Mouse (Mus musculus): ENCODE data around the gene Kcnrg. TPM values are rescaled to one million over a fixed set of nuclear protein-coding genes. Genes with fewer than 3 reads are reported as not detected.

Gene Kcnrg
- polyA plus RNA-seq (2014; fragmentation: Illumina TruSeq; extraction: RNeasy Lipid Tissue Mini Kit (QIAGEN cat#74804); ENCODE audit: low read depth, low replicate concordance), result 0.49 TPM

GRCm38 (mm10) chr14:61607157-61607556, at the start of gene Kcnrg:
Kcnrg (plus strand) TSS chr14:61607457.

GRCm38 (mm10) chr14:61597968-61598367, 9.3 kb upstream of the Kcnrg start, which contains the start of gene Trim13:
Trim13 (plus strand) TSS chr14:61598247.

Other genes starting within 250 kb of the Kcnrg start
- 2.3 TPM for gene Ebpl, start 247.0 kb upstream of the Kcnrg start, polyA plus RNA-seq (2014; fragmentation: Illumina TruSeq; extraction: RNeasy Lipid Tissue Mini Kit (QIAGEN cat#74804); ENCODE audit: low read depth, low replicate concordance)
- 79.0 TPM for gene Kpna3, start 167.6 kb upstream of the Kcnrg start, polyA plus RNA-seq (2014; fragmentation: Illumina TruSeq; extraction: RNeasy Lipid Tissue Mini Kit (QIAGEN cat#74804); ENCODE audit: low read depth, low replicate concordance)
- 76.9 TPM for gene Spryd7, start 50.6 kb upstream of the Kcnrg start, polyA plus RNA-seq (2014; fragmentation: Illumina TruSeq; extraction: RNeasy Lipid Tissue Mini Kit (QIAGEN cat#74804); ENCODE audit: low read depth, low replicate concordance)
- 39.9 TPM for gene Trim13, start 9.2 kb upstream of the Kcnrg start, polyA plus RNA-seq (2014; fragmentation: Illumina TruSeq; extraction: RNeasy Lipid Tissue Mini Kit (QIAGEN cat#74804); ENCODE audit: low read depth, low replicate concordance)